Mouse (Mus musculus) hindbrain, embryonic 11.5 days (tissue): ENCODE measurements around the gene Rgl3. TPM values are rescaled to one million over a fixed set of nuclear protein-coding genes. Genes with fewer than 3 reads are reported as not detected.

Experiments used
- ATAC-seq: fragments of 200-750 bp; cut with Nextera tagmentation; 2 replicates; pipeline ENCODE4 v1.8.0; 2017; ENCODE audit warnings: mild to moderate bottlenecking, moderate TSS enrichment, moderate library complexity; ENCODE audit not compliant: low FRiP score
- DNase-seq: peaks from one replicate; pipeline ENCODE4 v3.0.0-alpha.2; 2015; ENCODE audit warnings: low spot score
- H3K27ac ChIP-seq: fragments of 300-500 bp; sonication (generic); 2 replicates; pipeline ENCODE4 v1.5.1; 2014; ENCODE audit warnings: mild to moderate bottlenecking, low read depth, low read length
- H3K27me3 ChIP-seq: fragments of 300-500 bp; sonication (generic); 2 replicates; pipeline ENCODE4 v1.6.1; 2014; ENCODE audit warnings: mild to moderate bottlenecking, low read length, moderate library complexity, mixed read lengths; ENCODE audit not compliant: control insufficient read depth, insufficient read depth
- H3K36me3 ChIP-seq: fragments of 300-500 bp; sonication (generic); 2 replicates; pipeline ENCODE4 v1.6.1; 2014; ENCODE audit warnings: mild to moderate bottlenecking, low read length, moderate library complexity, mixed read lengths; ENCODE audit not compliant: control insufficient read depth, insufficient read depth
- H3K4me1 ChIP-seq: fragments of 300-500 bp; sonication (generic); replicated peaks from 2 replicates; pipeline ENCODE4 v1.6.1; 2014; ENCODE audit warnings: low read length, mixed read lengths; ENCODE audit not compliant: control insufficient read depth, insufficient read depth
- H3K4me2 ChIP-seq: fragments of 300-500 bp; sonication (generic); replicated peaks from 2 replicates; pipeline ENCODE4 v1.6.1; 2014; ENCODE audit warnings: mild to moderate bottlenecking, low read depth, low read length
- H3K4me3 ChIP-seq: fragments of 300-500 bp; sonication (generic); 2 replicates; pipeline ENCODE4 v1.5.1; 2014; ENCODE audit warnings: low read depth, low read length
- H3K9ac ChIP-seq: fragments of 300-500 bp; sonication (generic); 2 replicates; pipeline ENCODE4 v1.6.1; 2014; ENCODE audit warnings: low read depth, low read length
- H3K9me3 ChIP-seq: fragments of 300-500 bp; sonication (generic); 2 replicates; pipeline ENCODE4 v1.6.1; 2016; ENCODE audit warnings: low read length; ENCODE audit not compliant: control insufficient read depth
- WGBS: fragments of 180-500 bp; shearing (Covaris S2); extraction: QIAGEN DNeasy Blood & Tissue Kit; methylation state at CpG from one replicate; pipeline ENCODE4 v1.1.7; 2014; 5-methylcytosine and 5-hydroxymethylcytosine counted together
- polyA plus RNA-seq: library from polyadenylated mRNA; unstranded; fragments of >200 nt; fragmentation: Nextera tagmentation; extraction: Ambion mirVana; gene quantifications from 2 replicates; pipeline ENCODE4 v1.2.1, GENCODE M21; 2014

Gene Rgl3
- polyA plus RNA-seq, 1 experiment from 2014 or later: 2.0 TPM

- H3K4me3 ChIP-seq: no peak overlapping the region
- no peak overlapping the region for H3K9ac ChIP-seq
- H3K36me3 ChIP-seq: no peaks in the 10 kb centered on the region
- no peak for DNase-seq
- 79% methylated on average over 4 of the region's 4 CpGs for WGBS
- H3K4me2 ChIP-seq: no peak overlapping the region
- no peak overlapping the region for H3K27ac ChIP-seq
- peaks cover 4% of the 10 kb centered on the region; the same call in 1 of the 2 replicates for H3K4me1 ChIP-seq
- no peak for ATAC-seq
- H3K9me3 ChIP-seq: no peaks in the 10 kb centered on the region
- peaks cover 50% of the 10 kb centered on the region for H3K27me3 ChIP-seq
Observed at GRCm38 (mm10) chr9:21992227-21992626, 3.0 kb upstream of the Rgl3 start.

- Histone ChIP-seq H3K4me2 (peak overlapping the region; percentile 46), H3K9me3 (no peaks in the 10 kb centered on the region), H3K4me1 (peaks cover 4% of the 10 kb centered on the region; the same call in 1 of the 2 replicates), H3K27ac (no peak overlapping the region), H3K4me3 (peak overlapping the region; percentile 27), H3K9ac (0 out of 2 replicates have a peak overlapping the region, but pooled peaks have one; percentile 4), H3K27me3 (peaks cover 60% of the 10 kb centered on the region), H3K36me3 (no peaks in the 10 kb centered on the region)
- under 1% methylated on average over 31 of the region's 32 CpGs for WGBS
- ATAC-seq: peak; percentile 31; the same call in 1 of the 2 replicates
- peak; percentile 46 for DNase-seq
Observed at GRCm38 (mm10) chr9:21988421-21989101, 685 bp downstream of the Rgl3 start.

GRCm38 (mm10) chr9:21987592-21988342 is 1.5 kb downstream of the Rgl3 start:
- ATAC-seq: no peak
- no peak overlapping the region for H3K27ac ChIP-seq
- 9% methylated on average over 33 of the region's 36 CpGs for WGBS
- H3K4me3 ChIP-seq: peak overlapping the region; percentile 27
- peaks cover 4% of the 10 kb centered on the region; the same call in 1 of the 2 replicates for H3K4me1 ChIP-seq
- H3K27me3 ChIP-seq: peaks cover 60% of the 10 kb centered on the region
- H3K36me3 ChIP-seq: no peaks in the 10 kb centered on the region
- no peak overlapping the region for H3K4me2 ChIP-seq
- DNase-seq: peak; percentile 23
- H3K9ac ChIP-seq: no peak overlapping the region
- no peaks in the 10 kb centered on the region for H3K9me3 ChIP-seq

GRCm38 (mm10) chr9:21983911-21984310 is 5.3 kb downstream of the Rgl3 start:
- no peaks in the 10 kb centered on the region for H3K36me3 ChIP-seq
- peaks cover 27% of the 10 kb centered on the region for H3K27me3 ChIP-seq
- no peak for DNase-seq
- H3K27ac ChIP-seq: no peak overlapping the region
- H3K4me3 ChIP-seq: no peak overlapping the region
- no peak overlapping the region for H3K4me2 ChIP-seq
- no peaks in the 10 kb centered on the region for H3K9me3 ChIP-seq
- H3K9ac ChIP-seq: no peak overlapping the region
- 34% methylated on average over 3 of the region's 3 CpGs for WGBS
- no peak for ATAC-seq
- H3K4me1 ChIP-seq: no peaks in the 10 kb centered on the region; the same call in 1 of the 2 replicates

- WGBS: 91% methylated on average over 4 of the region's 4 CpGs
- no peak for ATAC-seq
Observed at GRCm38 (mm10) chr9:21978398-21979128, 10.7 kb downstream of the Rgl3 start.

GRCm38 (mm10) chr9:21977972-21978371 is 11.3 kb downstream of the Rgl3 start:
- H3K4me1 ChIP-seq: no peaks in the 10 kb centered on the region
- WGBS: 17% methylated on average over 2 of the region's 2 CpGs
- H3K27me3 ChIP-seq: no peaks in the 10 kb centered on the region
- no peak overlapping the region for H3K4me3 ChIP-seq
- H3K9ac ChIP-seq: no peak overlapping the region
- H3K36me3 ChIP-seq: no peaks in the 10 kb centered on the region
- no peak for ATAC-seq
- no peak overlapping the region for H3K4me2 ChIP-seq
- H3K9me3 ChIP-seq: no peaks in the 10 kb centered on the region
- H3K27ac ChIP-seq: no peak overlapping the region
- peak; percentile 42 for DNase-seq

More at GRCm38 (mm10) chr9:21978398-21979128, 10.7 kb downstream of the Rgl3 start:
- no peak overlapping the region for H3K9ac ChIP-seq
- DNase-seq: no peak
- H3K4me3 ChIP-seq: no peak overlapping the region
- H3K27ac ChIP-seq: no peak overlapping the region
- no peak overlapping the region for H3K4me2 ChIP-seq
- no peaks in the 10 kb centered on the region for H3K9me3 ChIP-seq
- no peaks in the 10 kb centered on the region for H3K27me3 ChIP-seq
- no peaks in the 10 kb centered on the region for H3K36me3 ChIP-seq
- no peaks in the 10 kb centered on the region for H3K4me1 ChIP-seq

- no peak overlapping the region for H3K4me2 ChIP-seq
- no peak overlapping the region for H3K9ac ChIP-seq
- no peak overlapping the region for H3K4me3 ChIP-seq
- H3K9me3 ChIP-seq: no peaks in the 10 kb centered on the region
- no peak overlapping the region for H3K27ac ChIP-seq
- DNase-seq (no peak), ATAC-seq (no peak)
- 89% methylated on average over 5 of the region's 5 CpGs for WGBS
- H3K4me1 ChIP-seq: no peaks in the 10 kb centered on the region
- no peaks in the 10 kb centered on the region for H3K27me3 ChIP-seq
- no peaks in the 10 kb centered on the region for H3K36me3 ChIP-seq
Observed at GRCm38 (mm10) chr9:21977331-21977730, 11.9 kb downstream of the Rgl3 start.

GRCm38 (mm10) chr9:21976626-21977175 is 12.5 kb downstream of the Rgl3 start:
- H3K27me3 ChIP-seq: no peaks in the 10 kb centered on the region
- no peaks in the 10 kb centered on the region for H3K36me3 ChIP-seq
- DNase-seq (no peak), ATAC-seq (no peak)
- H3K27ac ChIP-seq: no peak overlapping the region
- H3K4me3 ChIP-seq: no peak overlapping the region
- H3K9ac ChIP-seq: no peak overlapping the region
- no peak overlapping the region for H3K4me2 ChIP-seq
- no peaks in the 10 kb centered on the region for H3K9me3 ChIP-seq
- no peaks in the 10 kb centered on the region for H3K4me1 ChIP-seq
- WGBS: 90% methylated on average over 10 of the region's 10 CpGs
